9 mouse cellular contexts compared by ENCODE assay signal in genomic region chr6:52002676-52003075, GRCm38 (mm10). TPM values are rescaled to one million over a fixed set of nuclear protein-coding genes. Genes with fewer than 3 reads are reported as not detected.
A peak's percentile ranks its signal among the peaks of the same experiment; 100 is the strongest.
DNase-seq lines count a peak whose midpoint lies in the region; ATAC-seq lines count a peak whose summit lies in the region.
"Had no signal": no experiment of that assay in that cellular context is flagged by ENCODE, and none has a peak within 500 bp of the region (broad histone marks: within the 10 kb centered on the region; RNA-seq: fewer than 3 reads in every experiment).

No protein-coding gene starts in this region.

- H3K4me2 ChIP-seq in hindbrain, embryonic 11.5 days (replicated peaks; ENCODE audit: low read depth, low read length): no peak overlapping the region
- H3K4me2 ChIP-seq in hindbrain, embryonic 16.5 days (ENCODE audit: low read length): no peak overlapping the region
- H3K4me2 ChIP-seq in kidney, embryonic 16.5 days (replicated peaks; ENCODE audit: low read depth, low read length): peak overlapping the region; percentile 35
- H3K4me2 ChIP-seq in neural tube, embryonic 15.5 days: peak overlapping the region; percentile 45
- H3K4me2 ChIP-seq: limb, embryonic 12.5 days had no signal

- no peaks in the 10 kb centered on the region for H3K36me3 ChIP-seq in hindbrain, embryonic 11.5 days (ENCODE audit: control insufficient read depth, insufficient read depth, low read length)
- no peaks in the 10 kb centered on the region for H3K36me3 ChIP-seq in hindbrain, embryonic 16.5 days (ENCODE audit: control insufficient read depth, insufficient read depth, low read length)
- no peaks in the 10 kb centered on the region for H3K36me3 ChIP-seq in kidney, embryonic 16.5 days (ENCODE audit: insufficient read depth, low read length)
- H3K36me3 ChIP-seq in neural tube, embryonic 15.5 days: no peaks in the 10 kb centered on the region
- H3K36me3 ChIP-seq: limb, embryonic 12.5 days had no signal

- H3K27ac ChIP-seq in hindbrain, embryonic 11.5 days (ENCODE audit: low read depth, low read length): no peak overlapping the region
- H3K27ac ChIP-seq in hindbrain, embryonic 16.5 days (ENCODE audit: low read depth, low read length): no peak overlapping the region; the same call in 1 of the 2 replicates
- H3K27ac ChIP-seq in kidney, embryonic 16.5 days (ENCODE audit: low read length): no peak overlapping the region
- no peak overlapping the region for H3K27ac ChIP-seq in neural tube, embryonic 15.5 days (replicated peaks)
- H3K27ac ChIP-seq: limb, embryonic 12.5 days had no signal

- 24% methylated on average over 8 of the region's 8 CpGs for WGBS in hindbrain, embryonic 11.5 days
- 36% methylated on average over 8 of the region's 8 CpGs for WGBS in hindbrain, embryonic 16.5 days
- 16% methylated on average over 8 of the region's 8 CpGs for WGBS in kidney, embryonic 16.5 days
- WGBS in neural tube, embryonic 15.5 days: 11% methylated on average over 8 of the region's 8 CpGs

- no peak overlapping the region for H3K4me3 ChIP-seq in hindbrain, embryonic 11.5 days (ENCODE audit: low read depth, low read length)
- H3K4me3 ChIP-seq in hindbrain, embryonic 16.5 days (ENCODE audit: low read length): no peak overlapping the region
- H3K4me3 ChIP-seq in kidney, embryonic 16.5 days (ENCODE audit: low read length): no peak overlapping the region
- H3K4me3 ChIP-seq in neural tube, embryonic 15.5 days (replicated peaks): 0 out of 2 replicates have a peak overlapping the region, but pooled peaks have one; percentile 14
- H3K4me3 ChIP-seq: limb, embryonic 12.5 days had no signal

- H3K4me1 ChIP-seq in hindbrain, embryonic 11.5 days (replicated peaks; ENCODE audit: control insufficient read depth, insufficient read depth, low read length): 0 out of 2 replicates have a peak, but pooled peaks cover 2% of the 10 kb centered on the region
- H3K4me1 ChIP-seq in hindbrain, embryonic 16.5 days (ENCODE audit: control insufficient read depth, insufficient read depth, low read depth, low read length): no peaks in the 10 kb centered on the region
- H3K4me1 ChIP-seq in kidney, embryonic 16.5 days (ENCODE audit: insufficient read depth, low read length): peaks cover 22% of the 10 kb centered on the region
- peaks cover 27% of the 10 kb centered on the region for H3K4me1 ChIP-seq in neural tube, embryonic 15.5 days

- peak; percentile 60 for DNase-seq in hindbrain, embryonic 11.5 days (ENCODE audit: low spot score)
- DNase-seq in 3134 (ENCODE audit: extremely low read depth, insufficient read length, low spot score) (peak; percentile 8), ES-CJ7 (ENCODE audit: low read depth, low spot score) (peak; percentile 79)
- no peak for DNase-seq in cerebellum, postnatal 25 days
- no peak for DNase-seq in urinary bladder, adult 18-20 months (ENCODE audit: low spot score in 2 of 2)

- no peak overlapping the region for H3K9ac ChIP-seq in hindbrain, embryonic 11.5 days (ENCODE audit: low read depth, low read length)
- H3K9ac ChIP-seq in hindbrain, embryonic 16.5 days (ENCODE audit: low read depth, low read length): no peak overlapping the region; the same call in 1 of the 2 replicates
- H3K9ac ChIP-seq in kidney, embryonic 16.5 days (replicated peaks; ENCODE audit: low read length): no peak overlapping the region
- no peak overlapping the region for H3K9ac ChIP-seq in neural tube, embryonic 15.5 days (replicated peaks)
- H3K9ac ChIP-seq: limb, embryonic 12.5 days had no signal

- ATAC-seq in hindbrain, embryonic 11.5 days (ENCODE audit: low FRiP score): no peak
- ATAC-seq in hindbrain, embryonic 16.5 days: no peak
- peak; percentile 49; the same call in 1 of the 2 replicates for ATAC-seq in kidney, embryonic 16.5 days (ENCODE audit: low FRiP score, low TSS enrichment)
- ATAC-seq in neural tube, embryonic 15.5 days (ENCODE audit: low FRiP score): 0 out of 2 replicates have a peak, but pooled peaks have one; percentile 45

- H3K9me3 ChIP-seq in hindbrain, embryonic 11.5 days (ENCODE audit: control insufficient read depth, low read length): no peaks in the 10 kb centered on the region
- no peaks in the 10 kb centered on the region for H3K9me3 ChIP-seq in hindbrain, embryonic 16.5 days (ENCODE audit: control insufficient read depth, low read length)
- H3K9me3 ChIP-seq in kidney, embryonic 16.5 days (ENCODE audit: low read length): no peaks in the 10 kb centered on the region
- no peaks in the 10 kb centered on the region for H3K9me3 ChIP-seq in neural tube, embryonic 15.5 days (replicated peaks)
- H3K9me3 ChIP-seq: limb, embryonic 12.5 days had no signal

- H3K27me3 ChIP-seq in hindbrain, embryonic 11.5 days (ENCODE audit: control insufficient read depth, insufficient read depth, low read length): peaks cover 26% of the 10 kb centered on the region
- H3K27me3 ChIP-seq in hindbrain, embryonic 16.5 days (replicated peaks; ENCODE audit: control insufficient read depth, insufficient read depth, low read length): peaks cover 19% of the 10 kb centered on the region
- H3K27me3 ChIP-seq in kidney, embryonic 16.5 days (ENCODE audit: insufficient read depth, low read length): peaks cover 28% of the 10 kb centered on the region
- H3K27me3 ChIP-seq in neural tube, embryonic 15.5 days (replicated peaks): no peaks in the 10 kb centered on the region

RNA-seq across cellular contexts. Expression of gene Skap2, which starts 9.7 kb away (rescaled TPM):
- polyA plus RNA-seq in hindbrain, embryonic 11.5 days (2014; fragmentation: Nextera tagmentation; extraction: Ambion mirVana): 29.0 and 30.9 TPM in 2 replicates
- 23.8 and 30.3 TPM in 2 replicates for polyA plus RNA-seq in hindbrain, embryonic 16.5 days (2015; fragmentation: Nextera tagmentation; extraction: Ambion mirVana)
- 35.4 and 36.8 TPM in 2 replicates for polyA plus RNA-seq in kidney, embryonic 16.5 days (2015; fragmentation: Nextera tagmentation; extraction: Ambion mirVana)
- 29.5 and 30.1 TPM in 2 replicates for polyA plus RNA-seq in neural tube, embryonic 15.5 days (2015; fragmentation: Nextera tagmentation; extraction: Ambion mirVana)

Comparison
In these comparisons a context has a peak if more than half of its experiments do, and no peak if none do; other contexts are left out.
1. ATAC-seq: peak in kidney, embryonic 16.5 days (single experiment) and neural tube, embryonic 15.5 days (single experiment); none in hindbrain, embryonic 11.5 days (single experiment) and hindbrain, embryonic 16.5 days (single experiment).
2. DNase-seq: peak in hindbrain, embryonic 11.5 days (single experiment), 3134 (single experiment) and ES-CJ7 (single experiment); none in cerebellum, postnatal 25 days (0 of 2) and urinary bladder, adult 18-20 months (0 of 2).
3. H3K4me2 ChIP-seq: peak in kidney, embryonic 16.5 days (single experiment) and neural tube, embryonic 15.5 days (single experiment); none in hindbrain, embryonic 11.5 days (single experiment) and hindbrain, embryonic 16.5 days (single experiment).